Mouse (Mus musculus): ENCODE data around the gene Dhtkd1. TPM values are rescaled to one million over a fixed set of nuclear protein-coding genes. Genes with fewer than 3 reads are reported as not detected.

Dhtkd1 gene
- polyA plus RNA-seq, 1 experiment from 2014 or later, result 2.8 TPM

DNA sequence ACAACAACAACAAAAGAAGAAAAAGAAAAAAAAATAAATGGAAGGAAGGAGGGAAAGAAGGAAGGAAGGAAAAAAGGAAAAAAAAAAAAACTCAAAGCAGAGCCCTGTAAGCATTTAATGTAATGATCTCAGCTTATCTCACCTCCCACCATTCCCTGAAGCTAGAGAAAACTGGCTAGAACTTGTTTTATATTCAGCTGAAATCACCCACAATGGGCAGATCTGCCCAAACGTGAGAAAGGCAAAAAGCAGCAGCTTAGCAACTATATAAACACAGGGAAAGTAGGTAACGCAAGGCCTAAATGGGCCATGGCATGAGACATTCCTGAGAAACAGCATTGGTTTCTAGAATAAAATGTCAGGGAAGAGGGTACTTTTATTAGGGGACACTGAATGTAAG, 53.2 kb downstream of the Dhtkd1 start:
- Histone ChIP-seq H3K9me3 (ENCODE audit: control insufficient read depth, low read length) (no peaks in the 10 kb centered on the region), H3K4me2 (ENCODE audit: low read depth) (no peak overlapping the region), H3K4me3 (ENCODE audit: low read depth, low read length) (no peak overlapping the region), H3K27me3 (ENCODE audit: control insufficient read depth, insufficient read depth, low read length) (no peaks in the 10 kb centered on the region), H3K36me3 (ENCODE audit: control insufficient read depth, insufficient read depth, low read length) (peaks cover 4% of the 10 kb centered on the region; the same call in 1 of the 2 replicates), H3K4me1 (ENCODE audit: control insufficient read depth, insufficient read depth, low read length) (0 out of 2 replicates have a peak, but pooled peaks cover 5% of the 10 kb centered on the region), H3K27ac (ENCODE audit: low read depth, low read length) (no peak overlapping the region), H3K9ac (ENCODE audit: low read length) (no peak overlapping the region)
- ATAC-seq (ENCODE audit: insufficient read depth, low FRiP score, low TSS enrichment), result no peak
- WGBS, result 74% methylated on average over 2 of the region's 2 CpGs
- DNase-seq (ENCODE audit: low spot score), result no peak

DNA sequence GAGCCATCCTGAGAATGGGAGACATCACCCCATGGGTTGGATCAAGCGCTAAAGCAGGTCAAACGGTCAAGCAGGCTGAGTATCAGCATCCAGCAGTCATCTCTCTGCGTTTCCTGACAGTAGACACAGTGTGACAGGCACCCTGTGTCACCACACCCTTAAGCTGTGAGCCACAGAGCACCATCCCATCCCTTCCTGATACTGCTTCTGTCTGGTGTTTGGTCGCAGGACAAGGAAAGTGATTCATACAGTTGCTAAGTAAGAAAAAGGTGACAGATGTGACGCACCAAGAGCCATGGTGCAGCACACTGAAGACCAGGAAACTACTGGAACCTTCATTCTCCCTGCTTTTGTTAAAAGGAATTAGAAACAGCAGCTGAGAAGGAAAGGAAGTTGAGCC, 53.7 kb downstream of the Dhtkd1 start:
- Histone ChIP-seq H3K27ac (ENCODE audit: low read depth, low read length) (no peak overlapping the region), H3K4me1 (ENCODE audit: control insufficient read depth, insufficient read depth, low read length) (0 out of 2 replicates have a peak, but pooled peaks cover 3% of the 10 kb centered on the region), H3K4me2 (ENCODE audit: low read depth) (no peak overlapping the region), H3K4me3 (ENCODE audit: low read depth, low read length) (no peak overlapping the region), H3K27me3 (ENCODE audit: control insufficient read depth, insufficient read depth, low read length) (no peaks in the 10 kb centered on the region), H3K36me3 (ENCODE audit: control insufficient read depth, insufficient read depth, low read length) (peaks cover 4% of the 10 kb centered on the region; the same call in 1 of the 2 replicates), H3K9me3 (ENCODE audit: control insufficient read depth, low read length) (no peaks in the 10 kb centered on the region), H3K9ac (ENCODE audit: low read length) (no peak overlapping the region)
- DNase-seq (ENCODE audit: low spot score), result no peak
- WGBS, result 89% methylated on average over 5 of the region's 5 CpGs
- no peak for ATAC-seq (ENCODE audit: insufficient read depth, low FRiP score, low TSS enrichment)

DNA sequence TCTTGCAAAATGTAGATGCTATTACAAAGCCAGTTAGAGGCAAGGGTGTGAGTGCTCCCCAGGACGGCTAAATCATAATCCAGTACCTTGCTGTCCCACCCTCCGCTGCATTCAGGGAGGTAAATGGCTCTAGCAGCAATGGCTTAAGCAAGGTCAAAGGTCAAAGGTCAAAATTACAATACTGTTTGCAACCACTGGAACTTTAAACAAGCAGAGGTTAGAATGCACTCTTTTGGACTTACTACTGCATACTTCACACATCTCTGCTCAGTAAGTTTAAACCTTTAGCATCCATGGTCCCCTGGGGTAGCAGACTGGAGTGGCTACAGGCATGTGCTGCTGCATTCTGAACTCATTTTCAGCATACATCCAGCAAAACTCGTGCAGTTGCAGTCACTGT, 65.1 kb downstream of the Dhtkd1 start:
- no peak for ATAC-seq (ENCODE audit: insufficient read depth, low FRiP score, low TSS enrichment)
- DNase-seq (ENCODE audit: low spot score), result no peak
- H3K36me3 ChIP-seq (ENCODE audit: control insufficient read depth, insufficient read depth, low read length), result peaks cover 4% of the 10 kb centered on the region
- no peak overlapping the region for H3K4me2 ChIP-seq (ENCODE audit: low read depth)
- 57% methylated on average over 3 of the region's 3 CpGs for WGBS
- H3K4me3 ChIP-seq (ENCODE audit: low read depth, low read length), result no peak overlapping the region
- H3K27ac ChIP-seq (ENCODE audit: low read depth, low read length), result no peak overlapping the region
- no peaks in the 10 kb centered on the region for H3K9me3 ChIP-seq (ENCODE audit: control insufficient read depth, low read length)
- no peak overlapping the region for H3K9ac ChIP-seq (ENCODE audit: low read length)
- H3K27me3 ChIP-seq (ENCODE audit: control insufficient read depth, insufficient read depth, low read length), result no peaks in the 10 kb centered on the region
- no peaks in the 10 kb centered on the region for H3K4me1 ChIP-seq (ENCODE audit: control insufficient read depth, insufficient read depth, low read length)

DNA sequence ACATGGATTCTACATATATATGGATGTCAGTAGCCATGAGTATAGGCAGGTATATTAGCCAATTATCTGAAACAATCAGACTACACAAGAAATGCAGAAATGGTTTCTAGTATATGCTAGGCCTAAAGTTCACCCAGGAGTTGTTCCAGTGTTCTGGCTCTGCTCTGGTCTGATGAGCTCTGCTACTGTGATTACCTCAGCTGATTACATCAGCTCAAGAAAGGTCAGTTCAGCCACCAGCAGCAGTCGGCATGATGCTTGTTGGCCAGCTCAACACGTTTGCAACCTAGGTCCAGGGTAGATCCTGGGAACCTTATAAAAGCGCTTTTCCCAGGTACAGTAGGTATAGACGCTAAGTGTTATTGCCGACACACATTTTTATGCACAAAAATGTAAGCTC, 72.8 kb downstream of the Dhtkd1 start:
- WGBS, result 93% methylated on average over 5 of the region's 5 CpGs
- peaks cover 4% of the 10 kb centered on the region for H3K36me3 ChIP-seq (ENCODE audit: control insufficient read depth, insufficient read depth, low read length)
- no peak for ATAC-seq (ENCODE audit: insufficient read depth, low FRiP score, low TSS enrichment)

DNA sequence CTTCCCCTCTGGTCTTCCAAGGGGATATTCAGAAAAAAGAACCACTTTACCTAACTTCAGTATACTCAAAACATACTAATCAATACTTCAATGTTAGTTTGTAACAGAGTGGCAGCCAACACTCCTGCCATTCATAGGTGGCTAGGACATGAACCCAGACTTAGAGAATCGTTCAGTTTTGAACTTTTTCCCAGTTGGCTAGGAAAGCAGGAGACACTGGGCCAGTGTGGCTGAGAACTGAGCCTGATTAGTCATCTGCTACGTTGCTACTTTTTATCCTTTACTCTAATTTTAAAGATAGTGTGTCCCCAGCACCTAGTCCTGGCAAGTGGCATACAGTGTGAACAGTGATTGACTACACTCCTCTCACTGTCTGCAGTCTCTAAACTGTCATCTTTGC, 74.9 kb downstream of the Dhtkd1 start:
- ATAC-seq (ENCODE audit: insufficient read depth, low FRiP score, low TSS enrichment) (no peak), DNase-seq (ENCODE audit: low spot score) (no peak)
- Histone ChIP-seq H3K9me3 (ENCODE audit: control insufficient read depth, low read length) (no peaks in the 10 kb centered on the region), H3K4me1 (ENCODE audit: control insufficient read depth, insufficient read depth, low read length) (no peaks in the 10 kb centered on the region), H3K4me2 (ENCODE audit: low read depth) (no peak overlapping the region), H3K9ac (ENCODE audit: low read length) (no peak overlapping the region), H3K27ac (ENCODE audit: low read depth, low read length) (no peak overlapping the region), H3K27me3 (ENCODE audit: control insufficient read depth, insufficient read depth, low read length) (no peaks in the 10 kb centered on the region), H3K4me3 (ENCODE audit: low read depth, low read length) (no peak overlapping the region), H3K36me3 (ENCODE audit: control insufficient read depth, insufficient read depth, low read length) (peaks cover 2% of the 10 kb centered on the region)
- WGBS, result 95% methylated on average over 2 of the region's 2 CpGs

More for the DNA sequence above, 72.8 kb downstream of the Dhtkd1 start:
- Histone ChIP-seq H3K27me3 (ENCODE audit: control insufficient read depth, insufficient read depth, low read length) (no peaks in the 10 kb centered on the region), H3K9ac (ENCODE audit: low read length) (no peak overlapping the region), H3K4me1 (ENCODE audit: control insufficient read depth, insufficient read depth, low read length) (no peaks in the 10 kb centered on the region), H3K9me3 (ENCODE audit: control insufficient read depth, low read length) (no peaks in the 10 kb centered on the region), H3K4me3 (ENCODE audit: low read depth, low read length) (no peak overlapping the region), H3K4me2 (ENCODE audit: low read depth) (no peak overlapping the region), H3K27ac (ENCODE audit: low read depth, low read length) (no peak overlapping the region)
- no peak for DNase-seq (ENCODE audit: low spot score)

DNA sequence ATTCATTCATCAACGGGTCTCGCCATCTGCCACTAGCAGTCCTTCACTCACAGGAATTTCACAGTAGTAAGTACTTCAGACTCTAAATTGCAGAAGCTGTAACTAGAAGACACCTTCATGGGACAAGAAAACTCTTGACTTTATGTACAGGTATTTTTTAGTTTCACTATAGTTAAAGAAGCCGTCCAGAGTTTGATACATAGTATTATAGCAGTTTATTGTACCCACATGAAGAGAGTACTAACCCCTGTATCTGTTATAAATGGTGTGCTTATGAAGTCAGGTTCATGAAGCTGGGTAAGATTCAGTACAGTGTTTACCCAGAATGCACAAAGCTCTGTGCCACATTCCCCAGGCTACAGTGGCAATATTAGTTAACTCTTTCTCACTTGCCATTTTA, 79.8 kb downstream of the Dhtkd1 start, which contains the start of gene Gm13199:
Gm13199 (minus strand) TSS at position 101 of the 400 bp plus-strand sequence.
- 95% methylated on average over 3 of the region's 3 CpGs for WGBS

DNA sequence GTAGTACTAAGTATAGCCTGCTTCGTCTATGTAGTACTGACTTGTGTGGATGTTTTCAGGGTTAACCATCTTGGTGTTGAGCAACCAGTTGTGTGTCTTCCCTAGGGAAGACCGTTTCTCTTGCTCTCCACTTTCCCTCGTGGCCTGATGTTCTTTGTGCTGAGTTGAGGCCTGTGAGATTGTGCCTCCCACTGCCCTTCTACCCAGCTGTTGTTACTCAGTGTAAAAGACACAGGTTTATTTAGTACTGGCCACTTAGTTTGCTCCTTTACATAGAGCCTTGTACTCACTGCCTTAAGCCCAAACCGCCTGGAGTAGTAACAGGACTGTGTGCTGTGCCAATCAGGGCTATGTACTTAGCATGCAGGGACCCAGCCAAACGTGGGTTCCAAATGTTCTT, 90.7 kb downstream of the Dhtkd1 start:
- no peak overlapping the region for H3K27ac ChIP-seq (ENCODE audit: low read depth, low read length)
- H3K4me1 ChIP-seq (ENCODE audit: control insufficient read depth, insufficient read depth, low read length), result no peaks in the 10 kb centered on the region
- H3K9me3 ChIP-seq (ENCODE audit: control insufficient read depth, low read length), result no peaks in the 10 kb centered on the region
- H3K4me3 ChIP-seq (ENCODE audit: low read depth, low read length), result no peak overlapping the region
- H3K27me3 ChIP-seq (ENCODE audit: control insufficient read depth, insufficient read depth, low read length), result no peaks in the 10 kb centered on the region
- H3K36me3 ChIP-seq (ENCODE audit: control insufficient read depth, insufficient read depth, low read length), result 0 out of 2 replicates have a peak, but pooled peaks cover 2% of the 10 kb centered on the region
- no peak for ATAC-seq (ENCODE audit: insufficient read depth, low FRiP score, low TSS enrichment)
- 92% methylated on average over 5 of the region's 5 CpGs for WGBS
- H3K4me2 ChIP-seq (ENCODE audit: low read depth), result no peak overlapping the region
- no peak overlapping the region for H3K9ac ChIP-seq (ENCODE audit: low read length)
- no peak for DNase-seq (ENCODE audit: low spot score)

More for the DNA sequence above, 79.8 kb downstream of the Dhtkd1 start, which contains the start of gene Gm13199:
- H3K27me3 ChIP-seq (ENCODE audit: control insufficient read depth, insufficient read depth, low read length), result no peaks in the 10 kb centered on the region
- no peak within 1 kb of the TSS for H3K4me3 ChIP-seq (ENCODE audit: low read depth, low read length)
- no peaks in the 10 kb centered on the region for H3K4me1 ChIP-seq (ENCODE audit: control insufficient read depth, insufficient read depth, low read length)
- H3K36me3 ChIP-seq (ENCODE audit: control insufficient read depth, insufficient read depth, low read length), result peaks cover 2% of the 10 kb centered on the region; the same call in 1 of the 2 replicates
- ATAC-seq (ENCODE audit: insufficient read depth, low FRiP score, low TSS enrichment) (no peak), DNase-seq (ENCODE audit: low spot score) (no peak)
- no peak within 1 kb of the TSS for H3K9ac ChIP-seq (ENCODE audit: low read length)
- H3K9me3 ChIP-seq (ENCODE audit: control insufficient read depth, low read length), result no peaks in the 10 kb centered on the region
- H3K4me2 ChIP-seq (ENCODE audit: low read depth), result no peak within 1 kb of the TSS
- no peak within 1 kb of the TSS for H3K27ac ChIP-seq (ENCODE audit: low read depth, low read length)

DNA sequence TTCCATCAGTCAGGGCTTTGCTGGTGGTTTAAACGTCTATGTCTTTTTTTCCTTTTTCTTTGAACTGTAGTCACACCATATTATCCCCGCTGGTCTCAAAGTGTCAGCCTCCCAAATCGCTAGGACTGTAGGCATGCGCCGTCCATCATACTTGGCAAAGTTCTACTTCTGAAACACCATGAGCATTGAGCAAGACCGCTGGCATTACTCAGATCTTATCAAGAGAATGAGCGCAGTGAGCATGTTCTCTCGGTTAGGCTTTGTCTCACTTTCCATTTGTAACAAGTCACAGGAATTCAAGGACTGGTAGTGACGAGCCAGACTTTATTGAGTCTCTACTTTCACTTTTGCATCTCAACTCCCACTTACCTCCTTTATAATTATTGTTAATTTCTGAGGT, 91.5 kb downstream of the Dhtkd1 start:
- ATAC-seq (ENCODE audit: insufficient read depth, low FRiP score, low TSS enrichment) (no peak), DNase-seq (ENCODE audit: low spot score) (no peak)
- Histone ChIP-seq H3K4me1 (ENCODE audit: control insufficient read depth, insufficient read depth, low read length) (0 out of 2 replicates have a peak, but pooled peaks cover 1% of the 10 kb centered on the region), H3K27me3 (ENCODE audit: control insufficient read depth, insufficient read depth, low read length) (no peaks in the 10 kb centered on the region), H3K27ac (ENCODE audit: low read depth, low read length) (no peak overlapping the region), H3K36me3 (ENCODE audit: control insufficient read depth, insufficient read depth, low read length) (0 out of 2 replicates have a peak, but pooled peaks cover 2% of the 10 kb centered on the region), H3K4me2 (ENCODE audit: low read depth) (no peak overlapping the region), H3K4me3 (ENCODE audit: low read depth, low read length) (no peak overlapping the region), H3K9ac (ENCODE audit: low read length) (no peak overlapping the region), H3K9me3 (ENCODE audit: control insufficient read depth, low read length) (no peaks in the 10 kb centered on the region)
- 92% methylated on average over 9 of the region's 9 CpGs for WGBS

Measured in neural tube, embryonic 11.5 days (tissue).